Mouse (Mus musculus) brain, embryonic 14.5 days (tissue): ENCODE results near the gene Rab3gap1. TPM values are rescaled to one million over a fixed set of nuclear protein-coding genes. Genes with fewer than 3 reads are reported as not detected.
A peak's percentile ranks its signal among the peaks of the same experiment; 100 is the strongest.

ENCODE experiments used
- DNase-seq: peaks from one replicate; pipeline ENCODE4 v3.0.0-alpha.2; 2011; ENCODE audit warnings: low read depth
- CTCF ChIP-seq: fragments of 200-500 bp; IDR thresholded peaks from 2 replicates; pipeline ENCODE4 v1.5.1; 2012; ENCODE audit warnings: inconsistent platforms, mild to moderate bottlenecking, moderate library complexity, borderline replicate concordance; ENCODE audit not compliant: insufficient read depth, insufficient read length; ENCODE audit errors: extremely low read depth
- POLR2A ChIP-seq: fragments of 200-500 bp; IDR thresholded peaks from 2 replicates; pipeline ENCODE4 v1.6.1; 2012; ENCODE audit warnings: mild to moderate bottlenecking, inconsistent platforms, borderline replicate concordance; ENCODE audit not compliant: poor library complexity, insufficient read depth, insufficient read length, severe bottlenecking; ENCODE audit errors: extremely low read depth
- polyA plus RNA-seq: library from polyadenylated mRNA; depleted of rRNA; stranded (reverse); fragments of >200 nt; gene quantifications from 2 replicates; pipeline ENCODE4 v1.2.3, GENCODE M21; 2012; rRNA removed

Gene Rab3gap1
- polyA plus RNA-seq = 15.5 and 20.5 TPM in 2 replicates

DNA sequence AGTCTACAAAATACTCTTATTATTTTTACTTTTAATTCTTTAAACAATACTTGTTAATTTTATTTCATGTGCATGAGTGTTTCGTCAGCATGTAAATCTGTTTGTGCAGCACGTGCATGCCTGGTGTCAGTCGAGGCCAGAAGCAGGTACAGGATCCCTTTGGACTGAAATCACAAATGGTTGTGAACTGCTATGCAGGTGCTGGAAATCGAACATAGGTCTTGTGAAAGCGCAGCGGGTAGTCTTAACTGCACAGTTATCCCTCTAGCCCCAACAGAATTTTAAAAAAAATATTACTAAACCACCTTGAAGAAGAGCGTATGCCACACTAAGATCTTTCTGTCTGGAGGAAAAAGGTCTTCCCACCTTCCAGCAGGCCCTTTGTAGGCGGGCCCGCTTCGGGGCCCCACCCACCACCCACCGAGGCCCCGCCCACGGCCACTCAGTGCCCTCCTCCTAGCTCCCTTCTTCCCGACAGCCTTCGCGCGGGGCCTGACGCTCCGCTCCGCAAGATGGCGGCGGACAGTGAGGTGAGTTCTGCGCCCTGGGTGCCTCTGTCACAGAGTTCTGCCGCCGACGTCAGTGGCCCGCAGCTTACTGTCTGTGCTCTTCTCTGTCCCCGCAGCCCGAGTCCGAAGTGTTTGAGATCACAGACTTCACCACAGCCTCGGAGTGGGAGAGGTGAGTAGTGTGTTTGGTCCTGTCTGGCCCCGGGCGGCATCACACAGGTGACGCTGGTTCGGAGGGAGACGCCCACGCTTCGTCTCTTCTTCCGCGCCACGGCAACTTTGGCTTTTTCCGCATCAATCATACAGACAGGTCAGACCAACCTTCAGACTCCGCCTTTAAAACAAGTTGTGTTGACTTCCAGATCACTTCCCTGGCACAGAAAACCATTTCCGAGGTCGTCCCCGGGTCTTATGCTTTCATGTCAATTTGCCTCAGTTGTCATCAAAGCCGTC is at the start of gene Rab3gap1:
Gene Rab3gap1, plus strand, starts transcription at position 474 of the 962 bp plus-strand sequence.
- peak; percentile 95 for DNase-seq
- TF ChIP-seq POLR2A = peak; percentile 83; the same call in 1 of the 2 replicates
- TF ChIP-seq CTCF = no peak

DNA sequence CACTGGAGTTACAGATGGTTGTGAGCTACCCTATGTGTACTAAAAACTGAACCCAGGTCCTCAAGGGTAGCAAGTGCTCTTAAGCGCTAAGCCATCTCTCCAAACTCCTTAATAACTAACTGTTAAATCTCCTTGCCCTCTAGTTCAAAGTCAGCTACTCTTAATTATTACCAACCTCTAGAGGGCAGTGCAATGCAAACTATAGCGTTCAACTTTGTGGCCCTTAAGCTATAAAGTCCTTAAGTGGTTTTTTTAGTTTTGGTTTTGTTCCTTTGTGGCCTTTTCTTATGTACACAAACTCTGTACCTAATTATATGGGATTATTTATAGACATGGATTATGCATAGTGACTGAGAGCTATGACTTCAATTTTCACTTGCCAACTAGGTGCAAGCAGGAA is 41.2 kb upstream of the Rab3gap1 start:
- TF ChIP-seq CTCF (no peak), POLR2A (no peak)
- peak; percentile 80 for DNase-seq

GRCm38 (mm10) chr1:127830215-127830921 is 38.2 kb upstream of the Rab3gap1 start:
- no peak for TF ChIP-seq POLR2A
- no peak for TF ChIP-seq CTCF
- DNase-seq = no peak

GRCm38 (mm10) chr1:127833714-127834113 is 34.9 kb upstream of the Rab3gap1 start:
- no peak for DNase-seq
- TF ChIP-seq CTCF (no peak), POLR2A (no peak)

- TF ChIP-seq CTCF (no peak), POLR2A (no peak)
- no peak for DNase-seq
Observed at GRCm38 (mm10) chr1:127834202-127834601, 34.4 kb upstream of the Rab3gap1 start.

- TF ChIP-seq CTCF (no peak), POLR2A (no peak)
- no peak for DNase-seq
Observed at GRCm38 (mm10) chr1:127836619-127837018, 32.0 kb upstream of the Rab3gap1 start.

- TF ChIP-seq POLR2A = no peak
- no peak for TF ChIP-seq CTCF
- DNase-seq = no peak
Observed at GRCm38 (mm10) chr1:127838602-127839001, 30.0 kb upstream of the Rab3gap1 start.

GRCm38 (mm10) chr1:127845472-127845871 is 23.1 kb upstream of the Rab3gap1 start:
- TF ChIP-seq POLR2A (no peak), CTCF (no peak)
- DNase-seq = no peak

GRCm38 (mm10) chr1:127850075-127850610 is 18.4 kb upstream of the Rab3gap1 start:
- TF ChIP-seq POLR2A (no peak), CTCF (no peak)
- no peak for DNase-seq

- peak; percentile 47 for DNase-seq
- no peak for TF ChIP-seq CTCF
Observed at GRCm38 (mm10) chr1:127854486-127855222, 13.9 kb upstream of the Rab3gap1 start, which contains the start of gene Map3k19. Gene Map3k19, minus strand, starts transcription at chr1:127855031.

DNA sequence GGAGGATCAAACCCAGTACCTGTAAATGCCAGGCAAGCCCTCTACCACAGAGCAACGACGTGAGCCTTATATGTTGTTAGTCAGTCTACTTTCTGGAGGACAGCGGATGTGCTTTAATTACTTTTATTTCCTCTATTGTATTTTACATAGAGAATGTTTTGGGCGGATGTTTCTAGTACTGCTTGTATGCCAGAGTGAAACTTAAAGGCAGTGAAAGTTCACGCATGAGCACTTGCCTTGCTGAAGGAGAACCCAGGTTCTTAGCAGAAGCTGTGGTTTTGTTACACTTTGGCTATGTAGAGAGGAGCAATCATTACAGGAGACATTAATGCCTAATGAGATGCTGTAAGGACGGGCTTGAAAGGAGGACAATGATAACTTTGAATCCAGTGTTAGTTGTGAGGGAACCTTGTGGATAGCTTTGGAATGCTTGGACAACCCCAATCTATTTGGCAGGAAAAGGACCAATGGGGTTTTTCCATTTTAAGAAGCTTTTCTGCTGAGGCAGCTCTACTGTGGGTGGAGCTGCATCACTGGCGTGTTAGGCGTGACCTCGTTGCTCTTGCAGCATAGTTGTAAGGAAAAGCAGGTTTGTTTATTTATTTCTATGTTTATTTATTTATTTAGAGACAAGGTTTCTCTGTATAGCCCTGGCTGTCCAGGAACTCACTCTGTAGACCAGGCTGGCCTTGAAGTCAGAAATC is 9.5 kb upstream of the Rab3gap1 start:
- no peak for TF ChIP-seq CTCF
- TF ChIP-seq POLR2A = no peak
- no peak for DNase-seq
